Mouse (Mus musculus) bone marrow, adult 2 months (tissue): ENCODE measurements around the gene Qrsl1. TPM values are rescaled to one million over a fixed set of nuclear protein-coding genes. Genes with fewer than 3 reads are reported as not detected.
A peak's percentile ranks its signal among the peaks of the same experiment; 100 is the strongest.
"Not testable (repeated sequence)": the region's sequence is repeated elsewhere in the genome, so short reads cannot be mapped to it uniquely, and the experiment has no call there.

Experiments
- H3K27ac ChIP-seq: fragments of 200-500 bp; 2 replicates; pipeline ENCODE4 v1.5.1; 2012; ENCODE audit warnings: low read depth, mild to moderate bottlenecking, control low read depth, inconsistent platforms, low read length; ENCODE audit not compliant: control insufficient read depth, poor library complexity, insufficient read depth
- H3K4me1 ChIP-seq: fragments of 200-500 bp; 2 replicates; pipeline ENCODE4 v1.6.1; 2011; ENCODE audit warnings: low read length; ENCODE audit not compliant: control insufficient read depth, insufficient read depth
- H3K4me3 ChIP-seq: fragments of 200-500 bp; replicated peaks from 2 replicates; pipeline ENCODE3; 2011; ENCODE audit warnings: mild to moderate bottlenecking, low read depth, low read length, control low read depth; ENCODE audit not compliant: control insufficient read depth
- CTCF ChIP-seq: fragments of 200-500 bp; IDR thresholded peaks from 2 replicates; pipeline ENCODE4 v1.5.1; 2011; ENCODE audit warnings: low read length, control low read depth; ENCODE audit not compliant: control insufficient read depth, insufficient read depth
- POLR2A ChIP-seq: fragments of 200-500 bp; IDR thresholded peaks from 2 replicates; pipeline ENCODE4 v1.6.1; 2011; ENCODE audit warnings: low read depth, mild to moderate bottlenecking, control low read depth, low read length, borderline replicate concordance; ENCODE audit not compliant: control insufficient read depth
- WGBS: fragments of 180-500 bp; shearing (Covaris S2); methylation state at CpG from one replicate; pipeline ENCODE4 v1.1.7; 2018; 5-methylcytosine and 5-hydroxymethylcytosine counted together
- polyA plus RNA-seq: library from polyadenylated mRNA; stranded (reverse); fragments of >200 nt; gene quantifications from 2 replicates; pipeline ENCODE4 v1.2.4, GENCODE M21; 2011; ENCODE audit warnings: low replicate concordance; ENCODE audit not compliant: missing spikeins, insufficient read depth, insufficient read length

The Qrsl1 gene
- polyA plus RNA-seq: 6.2 and 10.4 TPM in 2 replicates

GRCm38 (mm10) chr10:43901578-43902194 lies at the start of gene Qrsl1, which contains the start of gene Rtn4ip1:
Gene Qrsl1, minus strand, starts transcription at chr10:43901745.
Gene Rtn4ip1, plus strand, starts transcription at chr10:43901807.
- TF ChIP-seq CTCF: no peak
- peak; percentile 38; the same call in 1 of the 2 replicates for TF ChIP-seq POLR2A
- peak within 1 kb of the TSS; percentile 78 for H3K4me3 ChIP-seq
- H3K4me1 ChIP-seq: peaks cover 4% of the 10 kb centered on the region
- peak within 1 kb of the TSS; percentile 22; the same call in 1 of the 2 replicates for H3K27ac ChIP-seq
- under 1% methylated on average over 40 of the region's 40 CpGs for WGBS

- Histone ChIP-seq H3K4me3 (no peak overlapping the region), H3K4me1 (no peaks in the 10 kb centered on the region), H3K27ac (no peak overlapping the region)
- TF ChIP-seq POLR2A (no peak), CTCF (no peak)
- WGBS: 82% methylated on average over 4 of the region's 4 CpGs
These were observed 43.9 kb upstream of the Qrsl1 start for GRCm38 (mm10) chr10:43945435-43945834.

GRCm38 (mm10) chr10:43943736-43944135 lies 42.2 kb upstream of the Qrsl1 start:
- Histone ChIP-seq H3K4me3 (no peak overlapping the region), H3K27ac (no peak overlapping the region), H3K4me1 (no peaks in the 10 kb centered on the region)
- 64% methylated on average over 4 of the region's 4 CpGs for WGBS
- TF ChIP-seq CTCF (no peak), POLR2A (no peak)

- Histone ChIP-seq H3K4me1 (no peaks in the 10 kb centered on the region), H3K4me3 (no peak overlapping the region), H3K27ac (no peak overlapping the region)
- 84% methylated on average over 6 of the region's 6 CpGs for WGBS
- TF ChIP-seq POLR2A (no peak), CTCF (no peak)
These were observed 37.7 kb upstream of the Qrsl1 start for GRCm38 (mm10) chr10:43939136-43939662.

GRCm38 (mm10) chr10:43928596-43928995 lies 27.1 kb upstream of the Qrsl1 start:
- WGBS: 68% methylated on average over 5 of the region's 5 CpGs
- Histone ChIP-seq H3K27ac (no peak overlapping the region), H3K4me3 (no peak overlapping the region), H3K4me1 (no peaks in the 10 kb centered on the region)
- TF ChIP-seq POLR2A (no peak), CTCF (no peak)

GRCm38 (mm10) chr10:43927736-43928135 lies 26.2 kb upstream of the Qrsl1 start:
- H3K4me3 ChIP-seq: no peak overlapping the region
- TF ChIP-seq POLR2A (no peak), CTCF (no peak)
- H3K4me1 ChIP-seq: no peaks in the 10 kb centered on the region
- 66% methylated on average over 8 of the region's 8 CpGs for WGBS
- H3K27ac ChIP-seq: no peak overlapping the region

GRCm38 (mm10) chr10:43925776-43926175 lies 24.2 kb upstream of the Qrsl1 start:
- not testable (repeated sequence) for H3K4me3 ChIP-seq
- 87% methylated on average over 9 of the region's 9 CpGs for WGBS

GRCm38 (mm10) chr10:43923096-43923495 lies 21.6 kb upstream of the Qrsl1 start:
- Histone ChIP-seq H3K27ac (no peak overlapping the region), H3K4me3 (no peak overlapping the region), H3K4me1 (no peaks in the 10 kb centered on the region)
- 94% methylated on average over 3 of the region's 3 CpGs for WGBS
- no peak for TF ChIP-seq CTCF
- no peak for TF ChIP-seq POLR2A

More at GRCm38 (mm10) chr10:43925776-43926175, 24.2 kb upstream of the Qrsl1 start:
- H3K27ac ChIP-seq, H3K4me1 ChIP-seq: not testable (repeated sequence)
